Mouse (Mus musculus): ENCODE data around the gene Rer1. TPM values are rescaled to one million over a fixed set of nuclear protein-coding genes. Genes with fewer than 3 reads are reported as not detected.

Gene Rer1
- 148 TPM in 2 replicates for polyA plus RNA-seq (2014; fragmentation: Nextera tagmentation; extraction: Ambion mirVana)

DNA sequence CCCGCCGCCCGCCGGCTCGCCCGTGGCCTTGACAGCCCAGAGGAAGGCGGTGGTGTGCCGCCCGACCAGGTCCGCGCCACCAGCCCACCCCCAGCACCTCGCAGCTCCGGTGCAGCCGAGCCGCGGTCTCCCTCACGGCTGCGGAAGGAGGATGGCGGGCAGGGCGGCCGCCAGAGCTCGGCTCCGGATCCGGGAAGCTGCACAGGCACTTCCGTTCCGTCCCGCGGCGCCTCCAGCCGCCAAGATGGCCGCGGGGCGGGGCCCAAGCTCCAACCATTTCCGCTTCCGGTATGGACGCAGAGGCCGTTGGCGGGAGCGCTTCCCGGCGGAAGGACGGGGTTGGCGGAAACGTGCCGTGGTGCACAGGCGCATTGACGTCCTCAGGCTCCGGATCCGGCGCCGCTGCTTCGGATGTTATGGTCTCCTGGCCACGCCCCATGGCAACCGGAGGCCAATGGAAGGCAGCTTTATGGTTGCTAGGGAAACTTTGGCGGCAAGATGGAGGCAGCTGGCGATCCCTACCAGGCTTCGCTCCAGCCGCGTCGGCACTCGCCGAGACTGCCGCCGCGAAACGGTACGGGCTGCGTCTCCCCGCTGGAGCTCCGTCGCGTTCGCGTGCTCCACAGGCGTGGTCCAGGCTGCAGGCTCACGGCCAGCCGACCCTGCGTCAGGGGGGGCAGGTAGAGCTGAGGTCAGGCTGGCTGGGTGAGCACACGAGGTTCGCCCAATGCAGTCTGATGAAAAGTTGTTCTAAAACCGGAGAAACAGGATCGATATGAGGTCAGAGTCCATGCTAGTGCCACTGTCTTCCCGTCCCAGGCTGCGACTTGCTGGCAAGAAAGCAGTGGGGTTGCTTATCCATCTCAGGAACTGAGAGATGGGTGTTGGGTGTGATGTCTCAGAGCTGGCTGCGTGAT lies at the start of gene Rer1, which contains the start of gene Morn1:
Rer1 (minus strand) TSS at position 275 of the 917 bp plus-strand sequence.
Morn1 (plus strand) TSS at position 470 of the 917 bp plus-strand sequence.
- peak within 1 kb of the TSS; percentile 91 for H3K4me2 ChIP-seq
- peaks cover 23% of the 10 kb centered on the region for H3K4me1 ChIP-seq (ENCODE audit: control insufficient read depth, insufficient read depth, low read length)
- peak within 1 kb of the TSS; percentile 97 for H3K9ac ChIP-seq (ENCODE audit: low read depth, low read length)
- peaks cover 1% of the 10 kb centered on the region; the same call in 1 of the 2 replicates for H3K36me3 ChIP-seq (ENCODE audit: control insufficient read depth, insufficient read depth, low read length)
- H3K4me3 ChIP-seq (ENCODE audit: low read depth, low read length), result peak within 1 kb of the TSS; percentile 88
- H3K27me3 ChIP-seq (ENCODE audit: control insufficient read depth, insufficient read depth, low read length), result no peaks in the 10 kb centered on the region
- no peaks in the 10 kb centered on the region for H3K9me3 ChIP-seq (replicated peaks; ENCODE audit: control insufficient read depth, low read length)
- ATAC-seq (replicated peaks; ENCODE audit: insufficient number of reproducible peaks, low FRiP score, low TSS enrichment), result peak; percentile 95
- WGBS (ENCODE audit: insufficient replicate concordance), result under 1% methylated on average over 78 of the region's 85 CpGs
- peak within 1 kb of the TSS; percentile 91 for H3K27ac ChIP-seq (ENCODE audit: low read depth, low read length)

DNA sequence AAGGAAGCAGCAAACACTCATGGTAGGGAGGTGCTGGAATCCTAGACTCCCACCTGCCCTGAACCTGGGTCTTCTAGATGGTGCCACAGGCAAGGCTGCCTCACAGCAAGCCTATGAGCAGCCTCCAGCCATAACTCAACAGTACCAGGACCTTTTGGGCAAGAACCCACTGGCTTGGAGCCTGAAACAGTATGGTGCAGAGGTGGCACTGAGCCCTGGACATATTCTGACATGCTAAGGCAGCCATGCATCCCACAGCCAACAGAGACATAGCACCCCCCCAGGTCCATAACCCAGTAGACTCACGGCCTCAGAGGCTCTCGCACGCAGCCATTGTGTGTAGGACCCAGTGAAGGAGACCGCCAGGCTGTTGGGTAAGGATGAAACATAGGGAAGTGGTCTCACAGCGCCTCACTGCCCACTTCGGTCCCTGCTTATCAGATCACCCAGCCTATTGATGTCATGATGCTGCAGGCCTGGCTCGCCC lies 48.5 kb upstream of the Rer1 start:
- Histone ChIP-seq H3K9ac (ENCODE audit: low read depth, low read length) (peak overlapping the region; percentile 39; the same call in 1 of the 2 replicates), H3K4me1 (ENCODE audit: control insufficient read depth, insufficient read depth, low read length) (peaks cover 60% of the 10 kb centered on the region), H3K4me2 (no peak overlapping the region; the same call in 1 of the 2 replicates), H3K36me3 (ENCODE audit: control insufficient read depth, insufficient read depth, low read length) (no peaks in the 10 kb centered on the region), H3K9me3 (replicated peaks; ENCODE audit: control insufficient read depth, low read length) (no peaks in the 10 kb centered on the region), H3K4me3 (ENCODE audit: low read depth, low read length) (no peak overlapping the region), H3K27ac (ENCODE audit: low read depth, low read length) (peak overlapping the region; percentile 83), H3K27me3 (ENCODE audit: control insufficient read depth, insufficient read depth, low read length) (no peaks in the 10 kb centered on the region)
- WGBS (ENCODE audit: insufficient replicate concordance), result 76% methylated on average over 7 of the region's 7 CpGs
- no peak for ATAC-seq (replicated peaks; ENCODE audit: insufficient number of reproducible peaks, low FRiP score, low TSS enrichment)

DNA sequence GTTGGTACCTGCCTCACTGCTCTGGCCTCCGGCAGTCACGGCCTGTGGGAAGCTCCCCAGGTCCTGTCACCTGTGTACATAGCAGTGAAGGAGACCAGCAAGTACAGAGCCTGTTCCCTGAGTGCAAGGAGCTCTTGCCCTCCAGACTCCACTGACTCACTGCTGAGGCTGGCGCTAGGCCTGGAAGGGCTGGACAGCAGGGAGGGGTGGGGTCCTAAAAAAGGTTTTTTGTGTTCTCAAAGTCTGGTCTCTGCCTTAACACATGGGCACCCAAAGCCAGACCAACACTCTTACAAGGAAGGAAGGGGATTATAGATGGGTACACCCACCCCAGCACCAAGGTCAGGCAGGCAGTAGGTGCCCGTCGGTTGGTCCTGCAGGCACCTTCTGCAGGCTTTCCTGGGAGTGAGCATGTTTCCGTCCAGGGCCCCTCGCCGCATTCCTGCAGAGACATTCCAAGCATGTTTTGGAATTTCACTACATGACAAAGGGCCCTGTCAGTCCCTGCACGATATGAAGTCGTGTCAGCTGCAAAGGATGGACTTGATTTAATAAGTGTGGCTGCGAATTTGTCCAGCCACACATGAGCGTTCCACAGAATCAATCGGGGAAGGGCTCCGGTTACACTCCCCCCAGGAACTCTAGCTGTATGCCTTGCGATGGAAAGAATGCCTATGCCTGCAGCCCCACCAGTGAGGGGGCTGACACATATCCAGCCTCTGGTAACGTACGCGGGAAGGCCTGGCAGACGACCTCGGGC lies 47.7 kb upstream of the Rer1 start:
- H3K27ac ChIP-seq (ENCODE audit: low read depth, low read length), result peak overlapping the region; percentile 83
- peak overlapping the region; percentile 38 for H3K4me2 ChIP-seq
- H3K9ac ChIP-seq (ENCODE audit: low read depth, low read length), result peak overlapping the region; percentile 43
- no peaks in the 10 kb centered on the region for H3K36me3 ChIP-seq (ENCODE audit: control insufficient read depth, insufficient read depth, low read length)
- no peak overlapping the region for H3K4me3 ChIP-seq (ENCODE audit: low read depth, low read length)
- ATAC-seq (replicated peaks; ENCODE audit: insufficient number of reproducible peaks, low FRiP score, low TSS enrichment), result no peak; the same call in 1 of the 2 replicates
- H3K4me1 ChIP-seq (ENCODE audit: control insufficient read depth, insufficient read depth, low read length), result peaks cover 62% of the 10 kb centered on the region
- 19% methylated on average over 20 of the region's 20 CpGs for WGBS (ENCODE audit: insufficient replicate concordance)
- H3K27me3 ChIP-seq (ENCODE audit: control insufficient read depth, insufficient read depth, low read length), result no peaks in the 10 kb centered on the region
- H3K9me3 ChIP-seq (replicated peaks; ENCODE audit: control insufficient read depth, low read length), result no peaks in the 10 kb centered on the region

DNA sequence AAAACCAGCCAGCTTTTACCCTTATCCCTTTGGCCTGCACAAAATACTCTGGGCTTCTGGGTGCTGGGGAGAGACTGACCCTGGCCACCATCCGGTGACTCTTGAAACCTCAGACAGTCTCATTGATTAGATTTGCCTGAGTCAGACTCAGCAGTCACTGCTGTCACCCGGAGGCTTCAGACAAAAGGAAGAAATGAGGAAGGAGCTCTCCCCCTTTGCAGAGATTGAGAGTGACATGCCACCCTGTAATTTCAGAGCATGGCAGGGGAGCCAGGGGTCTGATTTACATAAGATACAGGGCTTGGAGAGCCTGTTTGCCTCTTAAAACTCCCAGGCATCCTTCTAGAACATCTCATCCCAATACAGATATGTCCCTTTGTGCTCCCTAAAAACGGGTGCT lies 47.0 kb upstream of the Rer1 start:
- 19% methylated on average over 3 of the region's 3 CpGs for WGBS (ENCODE audit: insufficient replicate concordance)
- no peak overlapping the region for H3K4me2 ChIP-seq

DNA sequence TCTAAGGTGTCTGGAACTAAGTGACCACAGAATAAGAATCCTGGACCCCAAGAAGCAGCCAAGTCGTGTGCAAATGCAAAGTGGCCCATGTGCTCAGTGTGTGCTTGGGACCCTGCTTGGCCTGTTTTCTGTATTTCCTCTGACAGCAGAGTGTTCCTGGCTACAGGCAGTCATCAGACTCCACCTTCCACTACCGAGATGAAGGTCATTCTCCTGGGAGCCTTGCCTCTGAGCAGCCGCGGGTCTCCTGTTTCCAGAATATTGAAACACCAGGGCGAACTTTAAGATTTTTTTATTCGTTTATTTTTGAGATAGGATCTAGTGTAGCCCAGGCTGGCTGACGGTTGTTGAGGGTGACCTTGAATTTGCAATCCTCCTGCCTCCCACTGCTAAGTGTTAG lies 44.4 kb upstream of the Rer1 start:
- H3K36me3 ChIP-seq (ENCODE audit: control insufficient read depth, insufficient read depth, low read length), result no peaks in the 10 kb centered on the region
- no peaks in the 10 kb centered on the region for H3K27me3 ChIP-seq (ENCODE audit: control insufficient read depth, insufficient read depth, low read length)
- no peak overlapping the region for H3K4me3 ChIP-seq (ENCODE audit: low read depth, low read length)
- H3K4me2 ChIP-seq, result no peak overlapping the region
- 50% methylated on average over 7 of the region's 7 CpGs for WGBS (ENCODE audit: insufficient replicate concordance)
- H3K9me3 ChIP-seq (replicated peaks; ENCODE audit: control insufficient read depth, low read length), result no peaks in the 10 kb centered on the region
- peak overlapping the region; percentile 39; the same call in 1 of the 2 replicates for H3K9ac ChIP-seq (ENCODE audit: low read depth, low read length)
- peak overlapping the region; percentile 73 for H3K27ac ChIP-seq (ENCODE audit: low read depth, low read length)
- no peak for ATAC-seq (replicated peaks; ENCODE audit: insufficient number of reproducible peaks, low FRiP score, low TSS enrichment)
- H3K4me1 ChIP-seq (ENCODE audit: control insufficient read depth, insufficient read depth, low read length), result peaks cover 68% of the 10 kb centered on the region

More for the DNA sequence above, 47.0 kb upstream of the Rer1 start:
- Histone ChIP-seq H3K9me3 (replicated peaks; ENCODE audit: control insufficient read depth, low read length) (no peaks in the 10 kb centered on the region), H3K36me3 (ENCODE audit: control insufficient read depth, insufficient read depth, low read length) (no peaks in the 10 kb centered on the region), H3K27ac (ENCODE audit: low read depth, low read length) (peak overlapping the region; percentile 83), H3K27me3 (ENCODE audit: control insufficient read depth, insufficient read depth, low read length) (no peaks in the 10 kb centered on the region), H3K4me3 (ENCODE audit: low read depth, low read length) (no peak overlapping the region), H3K4me1 (ENCODE audit: control insufficient read depth, insufficient read depth, low read length) (peaks cover 62% of the 10 kb centered on the region), H3K9ac (ENCODE audit: low read depth, low read length) (no peak overlapping the region)
- ATAC-seq (replicated peaks; ENCODE audit: insufficient number of reproducible peaks, low FRiP score, low TSS enrichment), result no peak

DNA sequence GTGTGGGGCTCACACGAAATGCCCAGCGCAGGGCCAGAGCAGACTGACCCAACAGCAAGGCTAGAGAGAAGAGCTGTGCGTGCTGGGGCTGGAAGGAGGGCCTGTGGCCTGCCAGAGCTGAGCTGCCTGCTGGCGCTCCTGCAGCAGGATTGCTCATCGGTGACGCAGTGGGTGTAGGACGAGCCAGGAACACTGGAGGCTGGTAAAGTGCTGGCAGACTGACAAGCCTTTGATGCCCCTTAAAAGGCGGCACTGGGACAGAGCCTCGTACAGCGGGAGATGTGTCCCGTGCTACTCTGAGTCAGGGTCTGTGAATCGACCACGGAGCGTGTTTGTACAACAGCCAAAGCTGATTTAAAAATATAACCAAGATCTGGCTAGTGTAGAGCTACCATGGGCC lies 43.8 kb upstream of the Rer1 start:
- no peak overlapping the region for H3K4me3 ChIP-seq (ENCODE audit: low read depth, low read length)
- H3K9me3 ChIP-seq (replicated peaks; ENCODE audit: control insufficient read depth, low read length), result no peaks in the 10 kb centered on the region
- no peak for ATAC-seq (replicated peaks; ENCODE audit: insufficient number of reproducible peaks, low FRiP score, low TSS enrichment)
- 62% methylated on average over 14 of the region's 14 CpGs for WGBS (ENCODE audit: insufficient replicate concordance)
- H3K36me3 ChIP-seq (ENCODE audit: control insufficient read depth, insufficient read depth, low read length), result no peaks in the 10 kb centered on the region
- peak overlapping the region; percentile 73 for H3K27ac ChIP-seq (ENCODE audit: low read depth, low read length)
- H3K9ac ChIP-seq (ENCODE audit: low read depth, low read length), result peak overlapping the region; percentile 39; the same call in 1 of the 2 replicates
- H3K4me1 ChIP-seq (ENCODE audit: control insufficient read depth, insufficient read depth, low read length), result peaks cover 68% of the 10 kb centered on the region
- H3K4me2 ChIP-seq, result no peak overlapping the region
- H3K27me3 ChIP-seq (ENCODE audit: control insufficient read depth, insufficient read depth, low read length), result no peaks in the 10 kb centered on the region

DNA sequence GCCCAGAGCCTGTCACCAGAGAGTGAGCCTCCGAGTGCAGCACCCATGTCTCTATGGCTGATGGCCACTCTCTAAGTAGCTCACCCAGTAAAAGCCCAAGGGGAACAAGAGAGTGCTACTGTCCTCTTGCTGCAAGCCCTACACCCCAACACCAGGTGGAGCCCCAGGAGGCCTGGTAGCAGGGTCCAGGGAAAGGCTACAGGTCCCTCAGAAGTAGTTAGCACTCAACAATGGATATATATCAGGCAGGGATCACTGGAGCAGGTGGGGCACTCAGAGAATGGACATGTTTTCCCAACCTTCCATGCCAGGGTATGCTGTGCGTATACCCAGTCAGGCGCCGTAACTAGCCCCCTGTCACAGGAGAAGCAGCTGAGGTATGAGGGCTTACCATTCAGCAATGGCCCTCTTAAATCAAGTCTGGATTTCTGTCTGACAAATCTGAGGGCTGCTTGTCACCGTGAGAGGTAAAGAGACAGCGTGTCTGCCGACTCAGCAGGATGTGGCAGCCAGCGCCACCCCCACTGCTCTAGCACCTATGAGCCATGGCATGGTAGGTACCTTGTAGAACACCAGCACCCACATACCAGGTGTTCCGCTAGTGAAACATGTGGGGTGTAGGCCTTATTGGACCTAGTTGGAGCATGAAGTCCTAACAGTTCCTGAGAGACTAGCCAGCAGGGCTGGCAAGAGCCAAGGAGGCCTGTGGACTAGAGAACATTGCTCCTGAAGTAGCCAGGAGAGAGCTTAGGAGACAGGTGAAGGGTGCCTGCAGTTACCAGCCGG lies 43.1 kb upstream of the Rer1 start:
- Histone ChIP-seq H3K9ac (ENCODE audit: low read depth, low read length) (peak overlapping the region; percentile 23; the same call in 1 of the 2 replicates), H3K27me3 (ENCODE audit: control insufficient read depth, insufficient read depth, low read length) (no peaks in the 10 kb centered on the region), H3K4me3 (ENCODE audit: low read depth, low read length) (no peak overlapping the region), H3K36me3 (ENCODE audit: control insufficient read depth, insufficient read depth, low read length) (no peaks in the 10 kb centered on the region), H3K27ac (ENCODE audit: low read depth, low read length) (peak overlapping the region; percentile 73; the same call in 1 of the 2 replicates), H3K9me3 (replicated peaks; ENCODE audit: control insufficient read depth, low read length) (no peaks in the 10 kb centered on the region), H3K4me1 (ENCODE audit: control insufficient read depth, insufficient read depth, low read length) (peaks cover 68% of the 10 kb centered on the region), H3K4me2 (no peak overlapping the region)
- ATAC-seq (replicated peaks; ENCODE audit: insufficient number of reproducible peaks, low FRiP score, low TSS enrichment), result no peak
- 84% methylated on average over 10 of the region's 10 CpGs for WGBS (ENCODE audit: insufficient replicate concordance)

DNA sequence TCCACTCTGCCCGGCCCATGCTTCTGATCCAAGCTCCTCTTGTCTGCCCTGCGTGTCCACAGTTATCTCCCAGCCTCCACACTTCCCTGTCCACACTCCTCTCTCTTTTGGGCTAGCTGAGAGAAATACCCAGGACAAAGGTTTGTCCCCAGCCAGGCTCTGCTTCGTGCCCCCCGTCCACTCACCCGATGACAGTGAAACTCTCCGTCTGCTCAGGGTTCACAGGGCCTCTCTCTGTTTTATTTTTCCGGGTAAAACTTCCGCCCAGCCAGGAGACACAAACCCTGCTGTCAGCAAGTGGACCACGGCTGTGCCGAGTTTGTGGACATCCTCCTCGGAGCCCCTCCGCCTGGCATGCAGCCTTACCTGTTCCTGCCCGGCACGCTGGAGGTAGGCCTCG lies 42.2 kb upstream of the Rer1 start:
- 78% methylated on average over 15 of the region's 15 CpGs for WGBS (ENCODE audit: insufficient replicate concordance)
- Histone ChIP-seq H3K36me3 (ENCODE audit: control insufficient read depth, insufficient read depth, low read length) (no peaks in the 10 kb centered on the region), H3K27ac (ENCODE audit: low read depth, low read length) (no peak overlapping the region), H3K9me3 (replicated peaks; ENCODE audit: control insufficient read depth, low read length) (no peaks in the 10 kb centered on the region), H3K4me2 (no peak overlapping the region), H3K9ac (ENCODE audit: low read depth, low read length) (no peak overlapping the region), H3K4me3 (ENCODE audit: low read depth, low read length) (no peak overlapping the region), H3K4me1 (ENCODE audit: control insufficient read depth, insufficient read depth, low read length) (peaks cover 64% of the 10 kb centered on the region), H3K27me3 (ENCODE audit: control insufficient read depth, insufficient read depth, low read length) (no peaks in the 10 kb centered on the region)
- ATAC-seq (replicated peaks; ENCODE audit: insufficient number of reproducible peaks, low FRiP score, low TSS enrichment), result no peak

Data from heart, embryonic 11.5 days (tissue).